Mouse (Mus musculus) kidney, adult 11 months (tissue): ENCODE measurements at regions not wholly inside any gene's neighbourhood (a gene's known extent, or its start where the extent isn't known, plus 50 kb on each side); places are given as distances from the start of the nearest gene placed in this dataset.

ENCODE experiments used
- DNase-seq: peaks from one replicate; pipeline ENCODE4 v3.0.0; 2022

GRCm38 (mm10) chr11:27280791-27281190 is 687.0 kb upstream of the Vrk2 start:
- DNase-seq = peak; percentile 3

GRCm38 (mm10) chr11:27264253-27264652 is 670.5 kb upstream of the Vrk2 start:
- DNase-seq = peak; percentile 3

- no peak for DNase-seq
Measured at GRCm38 (mm10) chr11:27258521-27258920, 664.7 kb upstream of the Vrk2 start.

GRCm38 (mm10) chr11:27235884-27236283 is 642.1 kb upstream of the Vrk2 start:
- DNase-seq = no peak

- DNase-seq = no peak
Measured at GRCm38 (mm10) chr11:27226454-27226853, 632.7 kb upstream of the Vrk2 start.

GRCm38 (mm10) chr11:27222436-27222835 is 628.6 kb upstream of the Vrk2 start:
- DNase-seq = no peak

GRCm38 (mm10) chr11:27221956-27222355 is 628.2 kb upstream of the Vrk2 start:
- DNase-seq = no peak

- no peak for DNase-seq
Measured at GRCm38 (mm10) chr11:27219715-27220699, 626.2 kb upstream of the Vrk2 start.

- DNase-seq = no peak
Measured at GRCm38 (mm10) chr11:27215752-27216151, 622.0 kb upstream of the Vrk2 start.

- no peak for DNase-seq
Measured at GRCm38 (mm10) chr11:27203330-27204214, 609.8 kb upstream of the Vrk2 start.

GRCm38 (mm10) chr11:27184035-27184434 is 590.2 kb upstream of the Vrk2 start:
- no peak for DNase-seq

- DNase-seq = no peak
Measured at GRCm38 (mm10) chr11:27183422-27183821, 589.6 kb upstream of the Vrk2 start.

- no peak for DNase-seq
Measured at GRCm38 (mm10) chr11:27160411-27160810, 566.6 kb upstream of the Vrk2 start.
